Mouse (Mus musculus) forebrain, embryonic 10.5 days (tissue): ENCODE results near the gene Gsdma2. TPM values are rescaled to one million over a fixed set of nuclear protein-coding genes. Genes with fewer than 3 reads are reported as not detected.
A peak's percentile ranks its signal among the peaks of the same experiment; 100 is the strongest.
"Not testable (repeated sequence)": the region's sequence is repeated elsewhere in the genome, so short reads cannot be mapped to it uniquely, and the experiment has no call there.

Experiments
- DNase-seq: peaks from one replicate; pipeline ENCODE4 v3.0.0-alpha.2; 2017; ENCODE audit warnings: low spot score; ENCODE audit errors: extremely low spot score
- H3K27ac ChIP-seq: fragments of 300-500 bp; sonication (generic); 2 replicates; pipeline ENCODE4 v1.5.1; 2016; ENCODE audit warnings: mild to moderate bottlenecking
- H3K27me3 ChIP-seq: fragments of 300-500 bp; sonication (generic); 2 replicates; pipeline ENCODE4 v1.6.1; 2016; ENCODE audit warnings: mild to moderate bottlenecking; ENCODE audit not compliant: poor library complexity, severe bottlenecking
- H3K36me3 ChIP-seq: fragments of 300-500 bp; sonication (generic); replicated peaks from 2 replicates; pipeline ENCODE4 v1.6.1; 2016; ENCODE audit warnings: mild to moderate bottlenecking, moderate library complexity
- H3K4me1 ChIP-seq: fragments of 300-500 bp; sonication (generic); 2 replicates; pipeline ENCODE4 v1.6.1; 2016
- H3K4me3 ChIP-seq: fragments of 300-500 bp; sonication (generic); 2 replicates; pipeline ENCODE4 v1.5.1; 2016; ENCODE audit warnings: mild to moderate bottlenecking, moderate library complexity
- H3K9me3 ChIP-seq: fragments of 300-500 bp; sonication (generic); 2 replicates; pipeline ENCODE4 v1.6.1; 2016; ENCODE audit warnings: mild to moderate bottlenecking, moderate library complexity
- WGBS: fragments of 180-500 bp; shearing (Covaris S2); methylation state at CpG from one replicate; pipeline ENCODE4 v1.1.7; 2016; 5-methylcytosine and 5-hydroxymethylcytosine counted together
- polyA plus RNA-seq: library from polyadenylated mRNA; unstranded; fragments of >200 nt; fragmentation: Nextera tagmentation; extraction: Ambion mirVana; gene quantifications from 2 replicates; pipeline ENCODE4 v1.2.1, GENCODE M21; 2016

Gsdma2 gene
- polyA plus RNA-seq, 1 experiment from 2014 or later: not detected

- no peak for DNase-seq
- WGBS: 95% methylated on average over 3 of the region's 3 CpGs
- Histone ChIP-seq H3K27ac (no peak overlapping the region), H3K27me3 (no peaks in the 10 kb centered on the region), H3K9me3 (peaks cover 3% of the 10 kb centered on the region; the same call in 1 of the 2 replicates), H3K4me3 (no peak overlapping the region), H3K4me1 (no peaks in the 10 kb centered on the region), H3K36me3 (no peaks in the 10 kb centered on the region)
Observed at GRCm38 (mm10) chr11:98628706-98629105, 17.9 kb upstream of the Gsdma2 start.

GRCm38 (mm10) chr11:98630646-98631045 lies 15.9 kb upstream of the Gsdma2 start:
- H3K4me3 ChIP-seq: no peak overlapping the region
- no peaks in the 10 kb centered on the region for H3K27me3 ChIP-seq
- WGBS: 84% methylated on average over 5 of the region's 5 CpGs
- no peaks in the 10 kb centered on the region for H3K36me3 ChIP-seq
- no peak overlapping the region for H3K27ac ChIP-seq
- H3K4me1 ChIP-seq: no peaks in the 10 kb centered on the region
- no peak for DNase-seq
- H3K9me3 ChIP-seq: no peaks in the 10 kb centered on the region

GRCm38 (mm10) chr11:98635312-98635970 lies 11.1 kb upstream of the Gsdma2 start:
- H3K27me3 ChIP-seq, H3K36me3 ChIP-seq, H3K9me3 ChIP-seq, H3K4me1 ChIP-seq, H3K27ac ChIP-seq, DNase-seq, H3K4me3 ChIP-seq: not testable (repeated sequence)
- WGBS: 40% methylated on average over 10 of the region's 10 CpGs

GRCm38 (mm10) chr11:98637501-98637900 lies 9.1 kb upstream of the Gsdma2 start:
- no peak overlapping the region for H3K4me3 ChIP-seq
- WGBS: 81% methylated on average over 1 of the region's 1 CpGs
- no peaks in the 10 kb centered on the region for H3K36me3 ChIP-seq
- H3K4me1 ChIP-seq: no peaks in the 10 kb centered on the region
- no peaks in the 10 kb centered on the region for H3K9me3 ChIP-seq
- no peak for DNase-seq
- H3K27ac ChIP-seq: no peak overlapping the region
- no peaks in the 10 kb centered on the region for H3K27me3 ChIP-seq

- no peaks in the 10 kb centered on the region for H3K36me3 ChIP-seq
- no peak for DNase-seq
- no peak overlapping the region for H3K27ac ChIP-seq
- H3K4me3 ChIP-seq: no peak overlapping the region
- H3K27me3 ChIP-seq: no peaks in the 10 kb centered on the region
- H3K9me3 ChIP-seq: no peaks in the 10 kb centered on the region
- no peaks in the 10 kb centered on the region for H3K4me1 ChIP-seq
- WGBS: 78% methylated on average over 5 of the region's 5 CpGs
Observed at GRCm38 (mm10) chr11:98640091-98640490, 6.5 kb upstream of the Gsdma2 start.

- no peak overlapping the region for H3K27ac ChIP-seq
- H3K9me3 ChIP-seq: no peaks in the 10 kb centered on the region
- no peaks in the 10 kb centered on the region for H3K36me3 ChIP-seq
- no peaks in the 10 kb centered on the region for H3K4me1 ChIP-seq
- DNase-seq: no peak
- 88% methylated on average over 3 of the region's 3 CpGs for WGBS
- no peaks in the 10 kb centered on the region for H3K27me3 ChIP-seq
- no peak overlapping the region for H3K4me3 ChIP-seq
Observed at GRCm38 (mm10) chr11:98644757-98645156, 1.8 kb upstream of the Gsdma2 start.

GRCm38 (mm10) chr11:98645946-98646345 lies 613 bp upstream of the Gsdma2 start:
- Histone ChIP-seq H3K36me3 (no peaks in the 10 kb centered on the region), H3K27ac (no peak overlapping the region), H3K4me1 (no peaks in the 10 kb centered on the region), H3K27me3 (no peaks in the 10 kb centered on the region), H3K4me3 (no peak overlapping the region), H3K9me3 (no peaks in the 10 kb centered on the region)
- DNase-seq: no peak
- WGBS: 84% methylated on average over 2 of the region's 2 CpGs

- WGBS: 15% methylated on average over 7 of the region's 7 CpGs
- not testable (repeated sequence) for H3K9me3 ChIP-seq, H3K36me3 ChIP-seq, H3K4me3 ChIP-seq, H3K27ac ChIP-seq, H3K27me3 ChIP-seq, H3K4me1 ChIP-seq
- DNase-seq: peak; percentile 65
Observed at GRCm38 (mm10) chr11:98655076-98655475, 8.5 kb downstream of the Gsdma2 start.

- Histone ChIP-seq H3K4me3 (no peak overlapping the region), H3K27ac (no peak overlapping the region), H3K4me1 (peaks cover 5% of the 10 kb centered on the region), H3K9me3 (no peaks in the 10 kb centered on the region), H3K36me3 (no peaks in the 10 kb centered on the region), H3K27me3 (no peaks in the 10 kb centered on the region)
- DNase-seq: peak; percentile 19
- 15% methylated on average over 6 of the region's 6 CpGs for WGBS
Observed at GRCm38 (mm10) chr11:98660517-98660916, 14.0 kb downstream of the Gsdma2 start.

- peaks cover 5% of the 10 kb centered on the region for H3K4me1 ChIP-seq
- DNase-seq: no peak
- no peak within 1 kb of the TSS for H3K27ac ChIP-seq
- 24% methylated on average over 4 of the region's 4 CpGs for WGBS
- no peaks in the 10 kb centered on the region for H3K9me3 ChIP-seq
- peaks cover 28% of the 10 kb centered on the region for H3K27me3 ChIP-seq
- H3K36me3 ChIP-seq: no peaks in the 10 kb centered on the region
- H3K4me3 ChIP-seq: no peak within 1 kb of the TSS
Observed at GRCm38 (mm10) chr11:98664091-98664490, 17.5 kb downstream of the Gsdma2 start, which contains the start of gene Gsdma. TSS of gene Gsdma (plus strand) at chr11:98664351.

GRCm38 (mm10) chr11:98668984-98669383 lies 22.4 kb downstream of the Gsdma2 start:
- Histone ChIP-seq H3K4me1 (peaks cover 9% of the 10 kb centered on the region), H3K27me3 (peaks cover 37% of the 10 kb centered on the region), H3K27ac (no peak overlapping the region), H3K9me3 (no peaks in the 10 kb centered on the region), H3K4me3 (no peak overlapping the region), H3K36me3 (no peaks in the 10 kb centered on the region)
- 79% methylated on average over 2 of the region's 2 CpGs for WGBS
- DNase-seq: no peak

- 82% methylated on average over 3 of the region's 3 CpGs for WGBS
- DNase-seq: no peak
Observed at GRCm38 (mm10) chr11:98671284-98671815, 24.8 kb downstream of the Gsdma2 start.

GRCm38 (mm10) chr11:98671857-98672256 lies 25.3 kb downstream of the Gsdma2 start:
- no peak overlapping the region for H3K4me3 ChIP-seq
- no peaks in the 10 kb centered on the region for H3K9me3 ChIP-seq
- DNase-seq: no peak
- no peak overlapping the region for H3K27ac ChIP-seq
- peaks cover 4% of the 10 kb centered on the region; the same call in 1 of the 2 replicates for H3K4me1 ChIP-seq
- no peaks in the 10 kb centered on the region for H3K36me3 ChIP-seq
- H3K27me3 ChIP-seq: peaks cover 30% of the 10 kb centered on the region
- 68% methylated on average over 5 of the region's 5 CpGs for WGBS

More at GRCm38 (mm10) chr11:98671284-98671815, 24.8 kb downstream of the Gsdma2 start:
- no peaks in the 10 kb centered on the region for H3K9me3 ChIP-seq
- H3K4me3 ChIP-seq: no peak overlapping the region
- H3K27me3 ChIP-seq: peaks cover 35% of the 10 kb centered on the region
- no peak overlapping the region for H3K27ac ChIP-seq
- no peaks in the 10 kb centered on the region for H3K36me3 ChIP-seq
- peaks cover 4% of the 10 kb centered on the region; the same call in 1 of the 2 replicates for H3K4me1 ChIP-seq
